Mouse (Mus musculus) splenic B cell, adult 2 months (primary cell): ENCODE data around the gene Abtb1.
A peak's percentile ranks its signal among the peaks of the same experiment; 100 is the strongest.

ENCODE experiments used
- DNase-seq: peaks from one replicate; pipeline ENCODE4 v3.0.0-alpha.2; 2011; ENCODE audit warnings: low read depth, low spot score
- H3K27me3 ChIP-seq: 2 replicates; pipeline ENCODE4 v1.6.1; 2012; ENCODE audit warnings: mild to moderate bottlenecking, low read length, moderate library complexity, mixed read lengths; ENCODE audit not compliant: control insufficient read depth, poor library complexity, insufficient read depth, severe bottlenecking
- H3K36me3 ChIP-seq: 2 replicates; pipeline ENCODE4 v1.6.1; 2012; ENCODE audit warnings: mild to moderate bottlenecking, low read length, moderate library complexity, mixed read lengths; ENCODE audit not compliant: control insufficient read depth, poor library complexity, insufficient read depth, severe bottlenecking

The Abtb1 gene

GRCm38 (mm10) chr6:88870594-88870993 lies 28.8 kb upstream of the Abtb1 start:
- no peaks in the 10 kb centered on the region for H3K36me3 ChIP-seq
- DNase-seq = no peak
- H3K27me3 ChIP-seq = no peaks in the 10 kb centered on the region

- no peaks in the 10 kb centered on the region for H3K27me3 ChIP-seq
- DNase-seq = no peak
- no peaks in the 10 kb centered on the region for H3K36me3 ChIP-seq
Observed at GRCm38 (mm10) chr6:88869459-88869858, 27.7 kb upstream of the Abtb1 start.

- DNase-seq = no peak
- no peaks in the 10 kb centered on the region for H3K27me3 ChIP-seq
Observed at GRCm38 (mm10) chr6:88865704-88866103, 23.9 kb upstream of the Abtb1 start.

GRCm38 (mm10) chr6:88860914-88861313 lies 19.1 kb upstream of the Abtb1 start:
- no peaks in the 10 kb centered on the region for H3K27me3 ChIP-seq
- no peaks in the 10 kb centered on the region for H3K36me3 ChIP-seq
- DNase-seq = peak; percentile 56

More at GRCm38 (mm10) chr6:88865704-88866103, 23.9 kb upstream of the Abtb1 start:
- H3K36me3 ChIP-seq = no peaks in the 10 kb centered on the region

DNA sequence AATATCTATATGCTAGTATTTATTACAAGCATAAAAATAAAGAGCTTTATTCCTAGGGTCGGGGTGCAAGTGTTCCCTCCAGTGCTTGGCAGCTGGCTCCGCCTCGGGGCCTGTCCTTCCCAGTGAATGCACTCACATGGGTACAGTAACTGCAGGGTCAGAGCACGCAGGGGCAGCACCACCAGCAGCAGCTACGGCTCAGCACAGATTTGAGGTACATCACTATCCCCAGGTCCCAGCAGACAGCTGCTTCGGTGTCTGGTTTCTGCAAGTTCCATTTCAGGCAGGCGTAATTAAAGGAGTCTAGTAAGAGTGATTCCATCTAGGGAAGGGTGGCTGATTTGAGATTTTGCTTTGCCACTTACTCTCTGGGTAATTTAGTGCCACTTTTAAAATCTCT lies 16.6 kb upstream of the Abtb1 start:
- H3K36me3 ChIP-seq = no peaks in the 10 kb centered on the region
- H3K27me3 ChIP-seq = no peaks in the 10 kb centered on the region
- no peak for DNase-seq

DNA sequence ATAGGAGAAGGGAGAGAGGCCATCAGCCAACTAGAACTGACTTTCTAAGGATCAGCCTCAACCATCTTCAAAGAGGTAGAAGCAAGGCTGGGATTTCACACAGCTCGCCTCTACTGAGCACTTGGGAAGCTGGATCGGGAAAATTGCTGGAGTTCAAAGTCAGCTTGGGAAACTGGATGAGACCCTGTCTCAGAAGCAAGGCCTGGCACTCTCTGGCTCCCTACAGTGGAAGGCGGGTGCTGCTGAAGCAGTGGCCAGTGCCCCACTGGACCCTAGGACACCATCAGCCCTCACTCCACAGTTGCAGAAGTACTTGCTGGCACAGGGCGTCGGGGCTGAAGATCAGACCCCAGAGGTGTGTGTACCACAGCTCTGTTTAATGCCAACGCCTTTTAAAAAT lies 16.0 kb upstream of the Abtb1 start:
- no peaks in the 10 kb centered on the region for H3K36me3 ChIP-seq
- DNase-seq = no peak
- H3K27me3 ChIP-seq = no peaks in the 10 kb centered on the region

DNA sequence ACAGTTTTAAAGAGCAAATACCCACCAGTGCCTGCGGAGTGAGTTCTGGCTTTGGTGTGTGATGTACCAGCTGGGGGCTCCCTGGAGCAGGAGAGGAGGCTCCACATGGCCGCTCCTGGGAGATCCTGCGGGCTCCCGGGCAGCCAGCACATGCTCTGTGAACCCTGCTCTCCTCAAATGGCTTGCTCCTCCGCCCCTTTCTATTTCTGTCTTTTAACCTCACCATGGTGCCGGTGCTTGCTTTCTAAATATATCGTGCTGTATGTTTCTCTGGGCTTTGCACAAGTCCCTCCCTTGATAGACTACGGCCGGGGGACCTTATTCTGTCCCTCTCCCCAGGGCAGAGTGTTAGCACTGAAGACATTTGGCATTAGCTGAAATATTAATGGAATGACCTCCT lies 15.5 kb upstream of the Abtb1 start:
- no peak for DNase-seq

GRCm38 (mm10) chr6:88855636-88856035 lies 13.9 kb upstream of the Abtb1 start:
- H3K36me3 ChIP-seq = no peaks in the 10 kb centered on the region
- peak; percentile 84 for DNase-seq
- no peaks in the 10 kb centered on the region for H3K27me3 ChIP-seq

More for the DNA sequence above, 15.5 kb upstream of the Abtb1 start:
- no peaks in the 10 kb centered on the region for H3K36me3 ChIP-seq
- no peaks in the 10 kb centered on the region for H3K27me3 ChIP-seq

DNA sequence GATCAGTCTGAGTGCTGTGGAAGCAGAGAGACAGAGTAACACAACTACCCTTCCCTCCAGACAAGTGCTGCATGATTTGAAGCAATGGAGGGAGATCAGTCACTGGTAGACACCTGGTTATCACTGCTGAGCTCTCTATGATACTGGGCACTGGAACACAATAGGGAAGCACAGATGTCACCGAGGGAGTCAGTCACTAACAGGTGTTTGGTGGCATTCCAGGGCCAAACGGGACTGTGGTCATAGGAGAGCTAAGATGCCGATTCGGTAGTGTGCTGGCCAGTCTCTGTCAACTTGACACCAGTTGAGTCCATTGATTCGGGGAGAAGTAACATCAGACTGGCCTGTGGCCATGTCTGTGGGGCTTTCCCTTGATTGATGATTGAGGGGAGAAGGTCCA lies 12.7 kb upstream of the Abtb1 start:
- no peaks in the 10 kb centered on the region for H3K27me3 ChIP-seq
- DNase-seq = no peak
- no peaks in the 10 kb centered on the region for H3K36me3 ChIP-seq

- no peak for DNase-seq
- no peaks in the 10 kb centered on the region for H3K36me3 ChIP-seq
- H3K27me3 ChIP-seq = no peaks in the 10 kb centered on the region
Observed at GRCm38 (mm10) chr6:88850034-88850433, 8.2 kb upstream of the Abtb1 start.

DNA sequence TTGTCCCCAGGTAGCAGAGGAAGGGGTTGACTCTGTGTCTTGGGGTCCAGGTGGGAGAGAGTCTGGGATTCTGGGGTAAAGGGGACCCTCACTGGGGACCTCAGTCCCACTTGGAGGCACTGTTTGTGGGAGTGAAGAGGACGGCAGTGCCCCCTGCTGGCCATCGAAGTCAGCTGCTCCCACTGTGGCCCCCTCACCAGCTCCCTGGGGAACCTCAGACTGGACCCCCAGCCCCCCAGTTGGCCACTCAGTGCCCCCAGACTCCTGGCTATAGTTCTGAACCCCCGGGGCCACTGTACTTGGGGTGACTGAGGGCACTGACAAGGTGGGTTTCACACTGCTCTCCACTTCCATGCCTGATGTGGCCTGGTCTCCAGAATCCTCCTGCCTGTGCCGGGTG lies 7.5 kb upstream of the Abtb1 start:
- no peaks in the 10 kb centered on the region for H3K27me3 ChIP-seq
- peak; percentile 51 for DNase-seq
- no peaks in the 10 kb centered on the region for H3K36me3 ChIP-seq

GRCm38 (mm10) chr6:88847571-88847970 lies 5.8 kb upstream of the Abtb1 start:
- DNase-seq = no peak
- H3K36me3 ChIP-seq = no peaks in the 10 kb centered on the region

DNA sequence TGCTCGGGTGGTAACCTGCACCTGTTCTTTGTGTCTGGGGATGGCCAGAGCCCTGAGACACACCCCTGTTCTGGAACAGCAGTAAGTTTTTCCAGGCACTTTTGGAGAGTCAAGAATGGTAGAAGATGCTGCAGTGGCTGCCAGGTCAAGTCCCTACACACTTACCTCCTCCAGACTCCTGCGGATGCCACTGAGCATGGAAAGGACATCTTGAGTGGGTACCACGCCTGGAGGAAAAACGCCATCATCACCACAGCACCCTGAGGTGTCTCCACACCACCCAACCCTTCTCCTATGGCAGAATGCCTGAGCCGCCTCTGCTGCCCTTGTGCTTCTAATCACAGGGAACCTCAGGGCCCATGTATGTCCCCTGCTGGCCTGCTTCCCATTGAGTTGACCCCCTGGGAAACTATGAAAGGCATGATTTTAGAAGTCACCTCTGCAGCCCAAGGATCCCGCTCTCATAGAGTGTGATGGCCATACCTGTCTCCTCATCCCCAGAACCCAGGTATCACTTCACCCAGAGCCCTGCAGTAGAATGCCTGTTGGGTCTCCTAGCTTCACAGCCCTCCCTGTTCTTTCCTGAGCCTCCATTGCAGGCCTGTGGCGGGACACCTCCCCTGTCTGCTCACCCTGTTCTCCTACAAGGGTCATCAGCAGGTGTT lies 3.2 kb upstream of the Abtb1 start:
- no peak for DNase-seq
- H3K36me3 ChIP-seq = no peaks in the 10 kb centered on the region

More at GRCm38 (mm10) chr6:88847571-88847970, 5.8 kb upstream of the Abtb1 start:
- H3K27me3 ChIP-seq = no peaks in the 10 kb centered on the region

GRCm38 (mm10) chr6:88843781-88844725 lies 2.3 kb upstream of the Abtb1 start:
- no peak for DNase-seq
- Histone ChIP-seq H3K36me3 (no peaks in the 10 kb centered on the region), H3K27me3 (no peaks in the 10 kb centered on the region)

More for the DNA sequence above, 3.2 kb upstream of the Abtb1 start:
- H3K27me3 ChIP-seq = no peaks in the 10 kb centered on the region

DNA sequence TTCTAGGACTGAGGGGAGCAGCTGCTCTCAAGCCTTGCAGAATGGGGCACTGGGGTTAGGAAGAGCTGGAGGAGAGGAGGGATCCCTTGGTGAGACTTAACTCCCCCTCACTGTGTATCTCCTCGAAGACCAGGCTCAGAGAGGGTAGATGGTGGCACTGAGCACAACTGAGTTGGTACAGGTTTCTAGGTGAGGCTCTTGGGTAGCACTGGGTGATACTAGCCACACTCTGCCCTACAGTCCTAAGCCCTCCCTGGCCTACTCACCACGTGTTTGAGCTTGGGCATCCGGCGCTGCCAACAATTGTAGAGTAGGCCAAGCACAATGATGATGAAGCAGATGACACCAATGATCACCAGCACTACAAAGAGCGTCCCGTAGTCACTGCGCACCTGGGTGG lies 1.5 kb upstream of the Abtb1 start:
- DNase-seq = no peak

More for the DNA sequence above, 1.5 kb upstream of the Abtb1 start:
- Histone ChIP-seq H3K27me3 (no peaks in the 10 kb centered on the region), H3K36me3 (no peaks in the 10 kb centered on the region)
